In genomic region chr11:114852311-114853173, GRCm38 (mm10) we compare ENCODE assay signal across 9 mouse cellular contexts. TPM values are rescaled to one million over a fixed set of nuclear protein-coding genes. Genes with fewer than 3 reads are reported as not detected.
DNase-seq lines count a peak whose midpoint lies in the region; ATAC-seq and TF ChIP-seq lines count a peak whose summit lies in the region.
"Had no signal": no experiment of that assay in that cellular context is flagged by ENCODE, and none has a peak within 500 bp of the region (broad histone marks: within the 10 kb centered on the region; RNA-seq: fewer than 3 reads in every experiment).

No protein-coding gene starts in this region.

- H3K36me3 ChIP-seq in heart, embryonic 16.5 days (ENCODE audit: control insufficient read depth, insufficient read depth): no peaks in the 10 kb centered on the region
- no peaks in the 10 kb centered on the region for H3K36me3 ChIP-seq in liver, embryonic 14.5 days (replicated peaks; ENCODE audit: control insufficient read depth, insufficient read depth, low read depth)
- H3K36me3 ChIP-seq in neural tube, embryonic 14.5 days (ENCODE audit: control insufficient read depth, insufficient read depth, low read length): no peaks in the 10 kb centered on the region

- H3K9ac ChIP-seq in heart, embryonic 16.5 days (ENCODE audit: low read length): peak overlapping the region; percentile 82
- H3K9ac ChIP-seq in liver, embryonic 14.5 days (replicated peaks): peak overlapping the region; percentile 37; the same call in 1 of the 2 replicates
- peak overlapping the region; percentile 51; the same call in 1 of the 2 replicates for H3K9ac ChIP-seq in neural tube, embryonic 14.5 days (replicated peaks; ENCODE audit: low read depth, low read length)

- intact Hi-C loops in heart, postnatal 14 days (cut with DNase I): loop anchor here (10.0 kb wide), 1 partner anchor 372 kb away; no protein-coding TSS in a partner anchor

- no peaks in the 10 kb centered on the region for H3K9me3 ChIP-seq in heart, embryonic 16.5 days (replicated peaks; ENCODE audit: control insufficient read depth, low read length)
- no peaks in the 10 kb centered on the region for H3K9me3 ChIP-seq in liver, embryonic 14.5 days (ENCODE audit: control insufficient read depth, low read length)
- H3K9me3 ChIP-seq in neural tube, embryonic 14.5 days (ENCODE audit: control insufficient read depth, low read length): no peaks in the 10 kb centered on the region

- H3K27ac ChIP-seq in heart, embryonic 16.5 days (ENCODE audit: low read length): peak overlapping the region; percentile 79
- no peak overlapping the region; the same call in 1 of the 2 replicates for H3K27ac ChIP-seq in liver, embryonic 14.5 days
- H3K27ac ChIP-seq in neural tube, embryonic 14.5 days (ENCODE audit: low read depth, low read length): no peak overlapping the region

- no peak for TF ChIP-seq EP300 in liver, embryonic 14.5 days (IDR thresholded peaks at IDR 0.05; ENCODE audit: low read depth)

- 2% methylated on average over 40 of the region's 40 CpGs for WGBS in heart, embryonic 16.5 days
- WGBS in liver, embryonic 14.5 days (ENCODE audit: insufficient replicate concordance): 2% methylated on average over 40 of the region's 40 CpGs
- under 1% methylated on average over 40 of the region's 40 CpGs for WGBS in neural tube, embryonic 14.5 days

- TF ChIP-seq CTCF in liver, embryonic 14.5 days (IDR thresholded peaks at IDR 0.05; ENCODE audit: low read depth): no peak

- H3K4me2 ChIP-seq in heart, embryonic 16.5 days (ENCODE audit: low read depth, low read length): peak overlapping the region; percentile 99
- H3K4me2 ChIP-seq in liver, embryonic 14.5 days (ENCODE audit: low read depth): peak overlapping the region; percentile 68
- peak overlapping the region; percentile 99 for H3K4me2 ChIP-seq in neural tube, embryonic 14.5 days (ENCODE audit: low read depth, low read length)

- ATAC-seq in heart, embryonic 16.5 days (replicated peaks; ENCODE audit: extremely low read depth, insufficient read depth, low FRiP score): 0 out of 2 replicates have a peak, but pooled peaks have one; percentile 5
- no peak for ATAC-seq in liver, embryonic 14.5 days (ENCODE audit: insufficient read depth)
- no peak for ATAC-seq in neural tube, embryonic 14.5 days (ENCODE audit: low read depth)

- peaks cover 5% of the 10 kb centered on the region; the same call in 1 of the 2 replicates for H3K4me1 ChIP-seq in heart, embryonic 16.5 days (ENCODE audit: control insufficient read depth, insufficient read depth, low read length)
- no peaks in the 10 kb centered on the region for H3K4me1 ChIP-seq in liver, embryonic 14.5 days (replicated peaks; ENCODE audit: control insufficient read depth in 2 of 2, insufficient read depth in 2 of 2, low read length in 1 of 2)
- 0 out of 2 replicates have a peak, but pooled peaks cover 13% of the 10 kb centered on the region for H3K4me1 ChIP-seq in neural tube, embryonic 14.5 days (ENCODE audit: control insufficient read depth, insufficient read depth, low read length)

- peak overlapping the region; percentile 82 for H3K4me3 ChIP-seq in heart, embryonic 16.5 days (ENCODE audit: low read length)
- peak overlapping the region; percentile 52 to 64 for H3K4me3 ChIP-seq in liver, embryonic 14.5 days (ENCODE audit: insufficient read depth in 1 of 2, low read depth in 2 of 2, low read length in 2 of 2)
- peak overlapping the region; percentile 56 for H3K4me3 ChIP-seq in neural tube, embryonic 14.5 days (ENCODE audit: low read depth, low read length)

- DNase-seq in heart, adult 11 months: peak; percentile 93
- no peak for DNase-seq in heart, postnatal 14 days
- DNase-seq in cerebellum, adult 8-10 months: peak; percentile 63
- DNase-seq in liver, embryonic 14.5 days (ENCODE audit: low read depth in 3 of 3, low spot score in 3 of 3): no peak
- no peak for DNase-seq in frontal cortex, postnatal 10 days (ENCODE audit: low spot score in 2 of 2)
- DNase-seq in spleen, postnatal 36 days (ENCODE audit: low spot score in 2 of 2): no peak

- H3K27me3 ChIP-seq in heart, embryonic 16.5 days (ENCODE audit: control insufficient read depth, insufficient read depth, low read length): peaks cover 9% of the 10 kb centered on the region
- H3K27me3 ChIP-seq in liver, embryonic 14.5 days (ENCODE audit: control insufficient read depth, insufficient read depth, low read length): peaks cover 43% of the 10 kb centered on the region
- H3K27me3 ChIP-seq in neural tube, embryonic 14.5 days (ENCODE audit: control insufficient read depth, insufficient read depth, low read length): peaks cover 31% of the 10 kb centered on the region

RNA-seq across cellular contexts. Expression of gene Gprc5c, which starts 1.6 kb away (rescaled TPM):
- 10 to 100 TPM in 1 of 2 experiments, 1 to 10 TPM in 1; 7.4 to 10.7 TPM for total RNA-seq in heart, postnatal 14 days (2021)
- polyA plus RNA-seq in heart, embryonic 16.5 days (2015; fragmentation: Nextera tagmentation; extraction: Ambion mirVana): 14.5 and 15.4 TPM in 2 replicates
- polyA plus RNA-seq in liver, embryonic 14.5 days (2012; rRNA removed): 4.8 and 5.0 TPM in 2 replicates
- 8.0 and 9.8 TPM in 2 replicates for polyA plus RNA-seq in liver, embryonic 14.5 days (2014; fragmentation: Nextera tagmentation; extraction: Ambion mirVana)
- 3.7 and 9.0 TPM in 2 replicates for polyA plus RNA-seq in neural tube, embryonic 14.5 days (2014; fragmentation: Nextera tagmentation; extraction: Ambion mirVana)

RNA-seq across cellular contexts. Expression of gene Cd300a, which starts 37.3 kb away (rescaled TPM):
- 1 to 10 TPM in 1 of 2 experiments, under 1 TPM in 1; 1.00 to 1.2 TPM for total RNA-seq in heart, postnatal 14 days (2021)
- polyA plus RNA-seq in heart, embryonic 16.5 days (2015; fragmentation: Nextera tagmentation; extraction: Ambion mirVana): 1.2 and 1.4 TPM in 2 replicates
- 2.1 and 3.1 TPM in 2 replicates for polyA plus RNA-seq in liver, embryonic 14.5 days (2012; rRNA removed)
- polyA plus RNA-seq in liver, embryonic 14.5 days (2014; fragmentation: Nextera tagmentation; extraction: Ambion mirVana): 3.6 and 3.7 TPM in 2 replicates
- 0.79 and 1.5 TPM in 2 replicates for polyA plus RNA-seq in neural tube, embryonic 14.5 days (2014; fragmentation: Nextera tagmentation; extraction: Ambion mirVana)

RNA-seq across cellular contexts. Expression of gene Gpr142, which starts 53.8 kb away (rescaled TPM):
- not detected for total RNA-seq in heart, postnatal 14 days (2021)
- not detected in 2 replicates for polyA plus RNA-seq in heart, embryonic 16.5 days (2015; fragmentation: Nextera tagmentation; extraction: Ambion mirVana)
- polyA plus RNA-seq in liver, embryonic 14.5 days (2012; rRNA removed): 0.04 TPM in 1 of 2 replicates, not detected in the other
- not detected in 2 replicates for polyA plus RNA-seq in liver, embryonic 14.5 days (2014; fragmentation: Nextera tagmentation; extraction: Ambion mirVana)
- polyA plus RNA-seq in neural tube, embryonic 14.5 days (2014; fragmentation: Nextera tagmentation; extraction: Ambion mirVana): not detected in 2 replicates
- total RNA-seq: heart, adult 18-20 months had no signal

RNA-seq across cellular contexts. Expression of gene Btbd17, which starts 56.8 kb away (rescaled TPM):
- under 1 TPM in 1 of 2 experiments, not detected in 1; 0.12 TPM for total RNA-seq in heart, postnatal 14 days (2021)
- not detected in 2 replicates for polyA plus RNA-seq in heart, embryonic 16.5 days (2015; fragmentation: Nextera tagmentation; extraction: Ambion mirVana)
- 0.10 TPM in 1 of 2 replicates, not detected in the other for polyA plus RNA-seq in liver, embryonic 14.5 days (2012; rRNA removed)
- polyA plus RNA-seq in liver, embryonic 14.5 days (2014; fragmentation: Nextera tagmentation; extraction: Ambion mirVana): not detected in 2 replicates
- polyA plus RNA-seq in neural tube, embryonic 14.5 days (2014; fragmentation: Nextera tagmentation; extraction: Ambion mirVana): 18.8 and 20.4 TPM in 2 replicates
- total RNA-seq: heart, adult 18-20 months had no signal

Comparison
In these comparisons a context has a peak if more than half of its experiments do, and no peak if none do; other contexts are left out.
1. DNase-seq: peak in heart, adult 11 months (single experiment) and cerebellum, adult 8-10 months (single experiment); none in heart, postnatal 14 days (0 of 2), liver, embryonic 14.5 days (0 of 3), frontal cortex, postnatal 10 days (0 of 2) and spleen, postnatal 36 days (0 of 2).
2. Peak in every context shown above with its lines, with median percentiles within 50 percentile points of each other: H3K4me2 ChIP-seq, H3K4me3 ChIP-seq and H3K9ac ChIP-seq.